Mouse (Mus musculus) cerebellum, adult 18-20 months (tissue): Measurements from ENCODE around the gene Abhd17a.
A peak's percentile ranks its signal among the peaks of the same experiment; 100 is the strongest.

ENCODE experiments used
- DNase-seq, 2 experiments: peaks; one replicate each; pipeline ENCODE4 v3.0.0; 2021

Gene Abhd17a

DNA sequence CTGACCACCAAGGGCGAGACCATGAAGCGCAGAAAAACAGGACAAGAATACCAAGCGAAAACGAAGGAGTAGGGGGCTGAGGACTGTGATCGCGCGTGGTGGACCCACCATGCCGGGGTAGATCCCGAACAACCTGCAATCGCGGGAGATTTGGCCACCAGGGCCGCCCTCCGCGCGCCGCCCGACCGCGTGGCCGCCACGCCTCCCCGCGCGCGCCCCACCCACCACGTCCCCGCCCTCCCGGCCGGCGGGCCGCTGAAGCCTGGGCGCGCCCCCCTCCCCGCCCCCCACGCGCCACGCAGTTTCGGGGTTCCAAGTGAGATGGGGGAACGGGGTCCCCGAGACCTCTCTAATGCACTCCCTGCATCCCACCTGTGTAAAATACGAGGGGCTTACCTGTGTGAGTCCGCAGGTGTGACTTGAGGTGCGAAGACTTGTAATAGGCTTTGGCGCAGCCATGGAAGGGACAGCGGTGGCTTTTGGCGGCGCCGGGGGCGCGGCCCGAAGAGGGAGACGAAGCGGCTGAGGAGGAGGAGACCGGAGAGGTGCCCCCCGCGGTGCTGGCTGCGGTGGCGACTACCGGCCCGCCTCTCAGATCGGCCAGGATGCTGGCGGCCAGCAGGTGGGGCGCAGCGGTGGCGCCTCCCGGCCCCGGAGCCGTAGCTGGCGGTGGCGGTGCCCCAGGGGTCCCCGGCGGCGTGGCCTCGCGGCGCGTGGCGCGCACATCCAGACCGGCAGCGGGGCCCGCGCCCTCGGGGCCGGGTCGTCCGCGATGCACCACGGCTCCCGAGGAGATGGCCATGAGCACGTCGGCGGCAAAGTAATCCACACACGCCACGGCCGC, 13.6 kb downstream of the Abhd17a start:
- peak; percentile 56 to 67 for DNase-seq

- DNase-seq = no peak
Observed at GRCm38 (mm10) chr10:80575925-80576324, 14.2 kb downstream of the Abhd17a start.

DNA sequence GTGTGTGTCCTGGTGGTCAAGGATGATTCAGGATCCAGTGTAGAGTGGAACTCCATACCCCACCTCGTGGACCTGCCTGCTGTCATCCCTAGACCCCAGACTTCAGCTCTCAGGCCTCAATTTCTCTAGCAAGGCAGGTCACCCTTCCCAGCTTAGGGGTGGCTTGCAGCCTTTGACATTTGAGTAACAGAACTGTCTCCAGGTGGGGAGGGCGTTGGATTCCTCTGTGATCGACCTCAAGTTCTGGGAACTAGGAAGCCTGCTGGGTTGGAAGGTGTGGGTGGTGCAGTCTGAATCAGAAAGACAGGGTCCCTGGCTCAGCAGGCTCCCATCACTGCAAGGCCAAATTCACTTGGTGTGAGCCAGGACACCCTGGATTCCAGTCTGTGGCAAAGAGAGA, 15.2 kb downstream of the Abhd17a start:
- peak in 1 of 2 experiments; percentile 14 for DNase-seq

GRCm38 (mm10) chr10:80573944-80574343, 16.2 kb downstream of the Abhd17a start:
- peak in 1 of 2 experiments; percentile 9 for DNase-seq

DNA sequence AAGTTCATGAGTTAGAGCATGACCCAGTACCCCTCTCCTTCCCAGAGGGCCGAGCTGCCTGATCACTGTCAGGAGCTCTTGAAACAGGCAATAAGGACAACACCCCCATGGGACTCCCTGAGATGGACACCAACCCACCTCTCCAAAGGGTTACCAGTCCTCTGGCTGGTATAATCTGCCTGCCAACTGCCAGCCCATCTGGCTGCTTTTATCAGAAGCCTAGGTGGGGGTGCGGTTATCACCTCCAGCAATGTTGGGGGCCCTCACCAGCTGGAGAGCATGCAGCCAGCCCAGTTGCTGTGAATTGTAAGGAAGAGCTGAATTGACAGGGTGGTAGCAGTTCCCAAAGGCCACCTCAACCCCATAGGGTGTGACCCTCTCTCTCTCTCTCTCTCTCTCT, 17.7 kb downstream of the Abhd17a start:
- DNase-seq = no peak

DNA sequence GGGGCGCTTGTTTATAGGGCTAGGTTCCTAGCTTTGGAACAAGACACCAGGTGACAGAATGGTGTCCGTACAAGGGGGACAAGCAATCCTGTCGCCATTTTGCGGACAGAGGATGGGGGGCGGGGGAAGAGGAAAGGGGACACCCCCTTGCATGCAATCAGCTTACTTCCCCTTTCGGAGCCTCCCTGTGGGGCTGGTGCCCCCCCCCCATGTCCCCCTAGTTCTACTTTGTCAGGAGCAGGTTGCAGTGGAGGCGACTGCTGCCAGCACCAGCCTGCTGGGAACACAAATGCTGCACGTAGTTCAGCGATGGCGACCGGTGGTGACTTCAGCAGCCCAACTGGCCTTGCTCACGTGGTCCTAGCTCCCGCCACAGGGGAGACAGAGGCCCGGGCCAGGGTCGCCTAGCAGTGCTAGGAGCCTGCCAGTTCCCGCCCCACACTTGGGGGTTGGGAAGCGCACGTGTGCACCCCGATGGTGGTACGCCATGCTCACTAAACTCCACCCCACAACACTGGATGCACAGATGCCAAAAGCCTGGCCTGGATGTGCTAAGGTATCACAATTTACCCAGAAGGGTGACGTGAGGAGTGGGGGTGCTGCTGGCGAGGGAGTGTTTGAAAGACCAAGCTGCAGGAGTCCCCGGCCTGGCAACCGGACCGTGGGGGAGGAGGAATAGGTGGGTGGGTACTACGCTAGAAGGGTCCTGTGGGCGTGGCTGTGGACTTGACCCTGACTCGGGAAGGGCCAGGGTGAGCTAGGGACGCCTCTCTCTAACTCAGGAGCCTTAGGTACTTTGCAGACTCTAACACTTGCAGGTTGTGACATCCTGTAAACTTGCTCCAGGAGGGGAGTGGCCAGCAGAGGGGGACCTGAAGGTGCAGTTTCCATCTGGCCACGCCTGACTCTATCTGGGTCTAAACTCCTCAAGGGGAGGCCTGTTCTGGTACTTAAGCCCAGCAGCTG, 19.0 kb downstream of the Abhd17a start:
- peak; percentile 50 to 51 for DNase-seq

- DNase-seq = no peak
Observed at GRCm38 (mm10) chr10:80570419-80570818, 19.7 kb downstream of the Abhd17a start.

- no peak for DNase-seq
Observed at GRCm38 (mm10) chr10:80569664-80570066, 20.5 kb downstream of the Abhd17a start.

DNA sequence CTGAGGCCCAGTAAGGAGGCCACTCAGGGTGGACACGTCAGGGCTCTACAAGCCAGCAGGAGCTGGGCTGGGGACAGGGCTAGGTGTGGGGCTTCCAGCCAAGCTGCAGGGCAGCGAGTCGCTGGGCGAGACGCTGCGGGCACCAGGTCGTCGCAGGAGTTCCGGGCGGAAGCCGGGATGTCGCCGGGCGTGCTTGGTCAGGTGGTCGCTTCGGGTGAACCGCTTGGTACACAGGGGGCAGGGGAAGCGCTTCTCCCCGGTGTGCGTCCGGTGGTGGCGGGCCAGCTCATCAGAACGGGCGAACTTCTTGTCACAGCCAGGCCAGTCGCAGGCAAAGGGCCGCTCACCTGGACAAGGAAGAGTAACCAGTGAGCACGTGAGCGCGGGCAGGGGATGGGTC, 21.3 kb downstream of the Abhd17a start:
- no peak for DNase-seq

DNA sequence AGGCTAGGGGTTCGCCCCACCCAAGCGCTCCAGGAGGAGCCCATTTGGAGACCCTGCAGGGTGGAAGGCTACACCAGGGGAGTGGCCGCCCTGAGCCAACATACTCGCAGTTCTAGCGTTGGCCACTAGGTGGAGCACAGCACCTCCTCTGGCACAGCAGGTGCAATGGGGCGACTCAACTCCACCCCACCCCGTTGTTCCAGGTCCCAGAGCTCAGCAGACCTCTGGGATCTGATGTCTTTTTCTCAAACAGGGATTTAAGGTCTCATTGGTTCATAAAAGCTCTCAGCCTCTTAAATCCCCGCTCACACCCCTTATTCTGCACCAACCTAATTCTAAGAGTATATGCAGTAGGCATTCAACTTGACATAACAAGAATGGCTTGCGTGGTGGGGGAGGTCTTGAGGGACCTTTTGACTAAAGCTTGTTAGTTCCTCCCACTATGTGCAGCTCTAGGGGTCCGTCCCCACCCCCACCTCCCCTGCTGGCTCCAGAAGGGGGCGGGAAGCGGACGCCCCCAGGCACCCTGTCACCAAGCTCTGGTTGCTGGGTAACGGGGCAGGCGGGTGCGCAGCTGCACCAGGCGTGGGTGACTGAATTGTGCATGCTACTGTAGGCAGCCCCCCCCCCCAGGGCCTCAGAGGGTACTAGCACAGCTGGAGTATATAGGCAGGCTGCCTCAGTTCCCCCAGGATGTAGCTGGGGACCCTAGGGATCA, 23.6 kb downstream of the Abhd17a start:
- DNase-seq = peak; percentile 91 to 93

DNA sequence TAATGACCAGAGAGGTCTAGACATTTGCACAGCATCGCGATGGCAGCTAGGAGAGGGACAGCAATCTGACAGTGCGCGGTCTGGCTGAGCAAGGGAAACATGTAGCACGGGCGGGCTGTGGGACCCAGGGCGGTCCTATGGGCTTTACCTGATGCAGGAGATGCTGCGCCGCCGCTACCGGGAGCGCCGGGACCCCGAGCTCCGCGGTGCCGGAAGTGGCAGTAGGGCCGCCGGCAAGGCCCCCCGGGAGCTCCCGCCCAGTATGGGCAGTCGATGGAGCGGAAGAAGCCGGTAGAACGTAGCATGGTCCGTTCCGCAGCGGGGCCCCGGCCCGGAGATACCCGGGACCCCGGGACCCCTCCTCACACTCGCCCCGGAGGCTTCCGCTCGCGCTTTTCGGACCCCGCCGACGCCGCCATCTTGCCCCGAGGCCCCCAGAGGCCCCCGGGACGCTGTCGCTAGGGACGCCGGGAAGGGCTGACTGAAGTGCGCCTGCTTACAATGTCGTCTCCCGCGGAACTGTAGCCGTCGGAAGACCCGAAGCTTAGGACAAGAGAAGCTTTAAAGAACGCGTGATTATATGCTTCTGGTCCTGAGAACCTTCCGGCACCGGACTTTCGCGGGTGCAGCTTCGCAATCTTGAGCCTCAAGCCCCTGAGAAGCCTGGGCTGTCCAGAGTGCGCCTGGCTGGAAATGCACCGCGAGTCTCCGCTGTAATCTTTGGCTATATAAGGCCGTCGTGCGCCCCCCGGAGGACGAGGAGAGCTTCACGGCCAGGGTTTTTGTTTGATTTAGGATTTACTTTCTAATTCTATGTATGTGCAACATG, 28.8 kb downstream of the Abhd17a start, which contains the start of gene Rexo1:
Rexo1 (minus strand) TSS at position 445 of the 829 bp plus-strand sequence.
- DNase-seq = peak; percentile 94

- no peak for DNase-seq
Observed at GRCm38 (mm10) chr10:80560621-80561020, 29.5 kb downstream of the Abhd17a start.

DNA sequence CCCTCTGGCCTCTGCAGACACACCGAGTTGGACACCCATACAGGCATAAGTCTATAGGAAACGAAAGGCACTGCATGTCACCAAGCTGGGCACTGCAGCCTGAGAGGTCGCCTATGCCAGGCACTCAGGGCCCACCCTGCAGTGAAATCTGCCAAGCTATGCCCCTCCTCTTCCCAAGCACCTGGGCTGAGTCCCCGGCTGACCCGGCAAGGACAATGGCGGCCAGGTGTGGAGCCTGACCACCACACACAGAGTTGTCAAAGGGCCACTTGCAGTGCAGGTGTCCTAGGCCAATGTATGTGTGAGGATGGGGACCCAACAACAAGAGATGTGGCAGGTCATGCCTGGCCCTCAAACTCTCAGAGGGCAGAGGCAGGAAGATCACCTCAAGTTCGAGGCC, 30.7 kb downstream of the Abhd17a start:
- DNase-seq = no peak

GRCm38 (mm10) chr10:80557346-80557965, 32.7 kb downstream of the Abhd17a start:
- DNase-seq = peak; percentile 77 to 84

DNA sequence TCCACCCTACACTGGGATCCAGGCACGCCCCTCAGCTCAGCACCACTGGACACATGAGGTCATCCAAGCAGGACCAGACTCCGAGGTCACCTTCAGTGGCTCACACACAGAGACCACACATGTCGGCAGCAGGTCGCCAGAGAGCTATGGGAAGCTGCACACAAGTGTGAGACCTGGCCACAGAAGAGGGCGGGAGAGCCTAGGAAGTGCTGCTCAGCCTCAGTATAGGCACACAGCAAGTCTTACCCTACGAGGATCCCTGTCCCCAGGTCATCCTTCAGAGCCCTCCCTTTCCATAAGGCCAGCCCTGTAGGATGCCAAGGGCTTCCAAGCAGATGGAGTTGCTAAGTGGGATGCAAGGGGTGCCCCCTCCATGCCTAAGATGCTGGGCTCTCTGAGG, 36.1 kb downstream of the Abhd17a start:
- no peak for DNase-seq

GRCm38 (mm10) chr10:80553575-80553974, 36.6 kb downstream of the Abhd17a start:
- no peak for DNase-seq

GRCm38 (mm10) chr10:80552364-80552763, 37.8 kb downstream of the Abhd17a start:
- DNase-seq = no peak

GRCm38 (mm10) chr10:80549279-80549678, 40.9 kb downstream of the Abhd17a start:
- DNase-seq = no peak

- DNase-seq = peak; percentile 73 to 78
Observed at GRCm38 (mm10) chr10:80548428-80549006, 41.6 kb downstream of the Abhd17a start.

DNA sequence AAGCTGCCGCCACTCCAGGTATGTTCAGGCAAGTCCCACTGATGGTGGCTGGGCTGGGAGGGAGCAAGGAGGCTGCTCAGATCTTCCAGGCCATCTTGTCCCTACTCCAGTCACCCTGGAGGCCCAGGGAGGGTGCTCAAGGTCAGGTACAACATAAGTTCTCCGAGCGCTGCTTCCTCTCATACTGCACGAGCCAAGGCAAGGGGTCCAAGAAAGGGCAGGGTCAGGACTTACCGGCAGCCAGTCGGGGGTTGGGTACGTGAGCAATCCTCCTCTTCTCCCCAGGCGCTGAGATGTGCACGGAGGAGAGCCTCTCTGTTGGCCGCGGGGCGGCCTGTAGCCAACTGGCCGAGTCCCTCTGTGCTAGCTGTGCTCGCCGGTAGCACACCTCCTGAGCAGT, 42.6 kb downstream of the Abhd17a start:
- no peak for DNase-seq

DNA sequence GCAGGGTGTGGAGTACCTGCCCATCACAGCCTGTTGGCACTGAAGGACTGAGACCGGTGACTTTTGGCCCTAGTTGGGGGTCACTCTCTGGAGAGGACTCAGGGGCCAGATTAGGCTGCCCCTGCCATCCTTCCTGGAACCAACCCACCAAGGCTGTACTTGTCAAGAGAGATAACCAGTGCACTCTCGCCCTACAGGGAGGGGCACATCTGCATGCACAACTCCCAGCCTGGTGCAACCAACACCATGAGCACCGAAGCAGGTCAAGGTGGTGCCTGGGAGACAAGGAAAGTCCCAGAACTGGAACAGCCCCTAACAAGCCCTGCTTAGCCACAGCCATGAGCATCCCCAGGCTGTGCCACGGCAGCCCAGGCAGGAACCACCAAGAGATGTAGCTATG, 43.2 kb downstream of the Abhd17a start:
- no peak for DNase-seq
